Mouse (Mus musculus) liver, adult 2 months (tissue): Measurements from ENCODE around the gene Lrrn2. TPM values are rescaled to one million over a fixed set of nuclear protein-coding genes. Genes with fewer than 3 reads are reported as not detected.

Source experiments
- DNase-seq: peaks from one replicate; pipeline ENCODE4 v3.0.0-alpha.2; 2011; ENCODE audit warnings: low read depth, low spot score; ENCODE audit errors: extremely low read depth
- H3K27ac ChIP-seq: fragments of 200-500 bp; replicated peaks from 2 replicates; pipeline ENCODE4 v1.5.1; 2012; ENCODE audit warnings: low read depth, mild to moderate bottlenecking, control low read depth, inconsistent platforms, low read length; ENCODE audit not compliant: insufficient read depth
- H3K27me3 ChIP-seq: fragments of 200-500 bp; 2 replicates; pipeline ENCODE4 v1.6.1; 2012; ENCODE audit warnings: mild to moderate bottlenecking, moderate library complexity, low read length, inconsistent platforms; ENCODE audit not compliant: control insufficient read depth, insufficient read depth
- H3K36me3 ChIP-seq: fragments of 200-500 bp; 2 replicates; pipeline ENCODE4 v1.6.1; 2012; ENCODE audit warnings: low read length, inconsistent platforms; ENCODE audit not compliant: control insufficient read depth, insufficient read depth
- H3K4me1 ChIP-seq: fragments of 200-500 bp; 2 replicates; pipeline ENCODE4 v1.6.1; 2011; ENCODE audit warnings: low read length; ENCODE audit not compliant: control insufficient read depth, insufficient read depth
- H3K4me3 ChIP-seq: fragments of 200-500 bp; 2 replicates; pipeline ENCODE4 v1.5.1; 2011; ENCODE audit warnings: low read depth, mild to moderate bottlenecking, control low read depth, low read length, moderate library complexity; ENCODE audit not compliant: insufficient read depth
- H3K79me2 ChIP-seq: fragments of 200-500 bp; 2 replicates; pipeline ENCODE4 v1.6.1; 2012; ENCODE audit warnings: inconsistent platforms, mild to moderate bottlenecking, low read length, moderate library complexity; ENCODE audit not compliant: control insufficient read depth, insufficient read depth
- H3K9ac ChIP-seq: fragments of 200-500 bp; 2 replicates; pipeline ENCODE4 v1.6.1; 2012; ENCODE audit warnings: low read depth, mild to moderate bottlenecking, control low read depth, inconsistent platforms, low read length
- CTCF ChIP-seq: fragments of 200-500 bp; IDR thresholded peaks from 2 replicates; pipeline ENCODE4 v1.5.1; 2011; ENCODE audit warnings: low read depth, low read length, control low read depth
- POLR2A ChIP-seq: fragments of 200-500 bp; IDR thresholded peaks from 2 replicates; pipeline ENCODE4 v1.6.1; 2011; ENCODE audit warnings: low read length, control low read depth; ENCODE audit not compliant: insufficient read depth; ENCODE audit errors: extremely low read depth
- WGBS: fragments of 180-500 bp; shearing (Covaris S2); methylation state at CpG from one replicate; pipeline ENCODE4 v1.1.7; 2018; 5-methylcytosine and 5-hydroxymethylcytosine counted together
- polyA plus RNA-seq: library from polyadenylated mRNA; depleted of rRNA; stranded (reverse); fragments of >200 nt; gene quantifications from 2 replicates; pipeline ENCODE4 v1.2.3, GENCODE M21; 2012
- total RNA-seq: library from RNA; depleted of rRNA; stranded (reverse); fragments of >200 nt; gene quantifications from 2 replicates; pipeline ENCODE4 v1.2.3, GENCODE M21; 2014

The Lrrn2 gene
- total and polyA plus RNA-seq, 2 experiments = not detected

DNA sequence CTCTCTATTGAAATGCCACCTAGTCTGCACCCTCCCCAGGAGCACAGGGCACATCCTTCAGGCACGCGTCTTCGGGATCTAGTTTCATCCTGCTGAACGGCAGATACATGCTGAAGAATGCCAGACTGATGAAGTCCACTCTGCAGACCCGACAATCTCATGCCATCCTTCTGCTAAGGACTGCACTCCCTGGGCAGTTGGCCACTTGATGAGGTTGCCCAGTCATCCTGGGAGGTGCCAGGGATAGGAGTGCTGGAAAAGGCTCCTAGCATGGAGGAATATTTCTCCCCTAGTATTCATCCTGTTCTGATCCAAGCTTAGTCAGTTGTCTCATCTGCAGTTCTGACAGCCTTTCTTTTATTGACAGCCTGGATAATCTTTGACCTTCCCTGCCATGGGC lies 20.9 kb downstream of the Lrrn2 start:
- H3K4me3 ChIP-seq = no peak overlapping the region
- H3K4me1 ChIP-seq = no peaks in the 10 kb centered on the region
- H3K27me3 ChIP-seq = no peaks in the 10 kb centered on the region
- TF ChIP-seq CTCF = no peak
- TF ChIP-seq POLR2A = no peak
- WGBS = 85% methylated on average over 5 of the region's 5 CpGs
- no peaks in the 10 kb centered on the region for H3K36me3 ChIP-seq
- H3K27ac ChIP-seq = no peak overlapping the region
- no peak overlapping the region for H3K9ac ChIP-seq
- DNase-seq = no peak
- H3K79me2 ChIP-seq = no peaks in the 10 kb centered on the region

DNA sequence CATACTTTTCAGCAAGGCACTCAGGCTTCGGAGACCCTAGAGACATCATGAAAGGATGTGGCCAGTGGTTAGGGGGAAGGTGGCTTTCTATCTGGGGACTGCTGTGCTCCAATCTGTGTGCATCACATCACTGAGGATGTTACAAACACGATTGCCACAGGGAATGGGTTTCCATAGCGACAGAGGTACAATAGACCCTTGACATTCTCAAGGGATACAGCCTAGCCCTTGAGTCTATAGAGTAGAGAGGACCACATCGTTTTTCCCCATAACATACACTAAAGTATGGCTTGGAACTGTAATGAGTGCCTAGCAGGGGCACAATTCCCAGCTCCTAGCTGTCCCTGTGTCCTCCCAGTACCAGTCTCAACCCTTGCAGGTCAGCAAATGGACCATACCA lies 23.4 kb downstream of the Lrrn2 start:
- 63% methylated on average over 4 of the region's 4 CpGs for WGBS
- H3K27me3 ChIP-seq = no peaks in the 10 kb centered on the region
- no peaks in the 10 kb centered on the region for H3K4me1 ChIP-seq

DNA sequence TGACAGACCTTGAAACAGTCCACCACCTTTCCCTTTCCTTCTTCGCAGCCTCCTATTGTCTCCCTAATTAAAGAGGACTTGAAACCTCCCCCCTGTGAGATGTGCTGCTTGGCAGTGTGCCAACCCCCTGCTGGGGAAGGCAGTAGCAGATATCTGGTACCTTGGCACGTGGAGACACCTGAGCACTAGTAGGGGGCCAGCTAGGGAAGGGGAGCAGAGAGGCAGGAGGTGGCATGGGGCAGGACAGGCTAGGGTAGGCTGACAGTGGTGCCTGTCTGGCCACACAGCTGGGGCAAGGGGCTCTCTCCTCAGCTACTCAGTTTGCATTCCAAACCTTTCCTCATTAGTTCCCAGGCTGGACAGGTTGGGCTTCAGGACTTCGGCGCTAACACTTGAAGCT lies 29.0 kb downstream of the Lrrn2 start:
- 76% methylated on average over 4 of the region's 4 CpGs for WGBS
- no peaks in the 10 kb centered on the region for H3K27me3 ChIP-seq
- H3K4me3 ChIP-seq = no peak overlapping the region
- H3K27ac ChIP-seq = no peak overlapping the region
- H3K9ac ChIP-seq = no peak overlapping the region
- no peak for DNase-seq
- no peak for TF ChIP-seq CTCF
- TF ChIP-seq POLR2A = no peak
- no peaks in the 10 kb centered on the region for H3K79me2 ChIP-seq
- no peaks in the 10 kb centered on the region for H3K36me3 ChIP-seq
- no peaks in the 10 kb centered on the region for H3K4me1 ChIP-seq

More for the DNA sequence above, 23.4 kb downstream of the Lrrn2 start:
- Histone ChIP-seq H3K27ac (no peak overlapping the region), H3K4me3 (no peak overlapping the region), H3K79me2 (no peaks in the 10 kb centered on the region), H3K36me3 (no peaks in the 10 kb centered on the region), H3K9ac (no peak overlapping the region)
- no peak for TF ChIP-seq POLR2A
- TF ChIP-seq CTCF = no peak
- DNase-seq = no peak

- H3K4me1 ChIP-seq = no peaks in the 10 kb centered on the region
- WGBS = 96% methylated on average over 1 of the region's 1 CpGs
- H3K9ac ChIP-seq = no peak overlapping the region
- no peaks in the 10 kb centered on the region for H3K79me2 ChIP-seq
- TF ChIP-seq POLR2A (no peak), CTCF (no peak)
- no peaks in the 10 kb centered on the region for H3K36me3 ChIP-seq
- H3K27me3 ChIP-seq = no peaks in the 10 kb centered on the region
- no peak for DNase-seq
- no peak overlapping the region for H3K4me3 ChIP-seq
- H3K27ac ChIP-seq = no peak overlapping the region
Observed at GRCm38 (mm10) chr1:132909951-132910350, 29.9 kb downstream of the Lrrn2 start.

DNA sequence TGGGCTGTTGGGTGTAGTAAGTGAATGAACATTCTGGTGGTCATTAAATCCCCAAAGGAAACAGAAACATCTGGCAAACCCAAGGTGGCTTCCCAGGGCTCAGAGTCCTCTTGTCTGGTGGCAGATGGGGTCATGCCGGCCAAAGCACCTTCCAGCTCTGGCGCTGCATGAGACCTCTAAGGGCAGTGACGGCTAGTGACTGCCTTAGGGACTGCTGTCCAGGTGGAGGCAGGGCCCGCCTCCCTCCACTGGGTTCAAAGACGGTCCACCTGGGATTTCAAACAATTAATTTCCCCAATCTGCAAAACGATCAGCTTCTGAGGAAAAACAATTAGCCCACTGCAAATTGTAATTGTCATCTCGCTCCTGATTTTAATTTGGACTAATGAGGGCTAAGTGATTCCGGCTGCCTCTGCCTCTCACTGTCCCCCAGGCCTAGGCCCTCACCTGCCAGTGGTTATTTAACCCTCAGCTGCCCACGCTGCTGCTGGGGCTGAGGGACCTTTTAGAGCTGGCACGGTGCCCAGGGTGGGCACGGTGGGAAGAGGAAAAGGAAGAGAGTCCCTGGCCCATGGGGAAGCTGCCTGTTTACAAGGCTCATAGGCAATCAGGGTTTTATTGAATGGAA lies 30.5 kb downstream of the Lrrn2 start:
- TF ChIP-seq POLR2A (no peak), CTCF (no peak)
- Histone ChIP-seq H3K79me2 (no peaks in the 10 kb centered on the region), H3K27me3 (no peaks in the 10 kb centered on the region), H3K36me3 (no peaks in the 10 kb centered on the region), H3K27ac (no peak overlapping the region), H3K4me3 (no peak overlapping the region), H3K4me1 (no peaks in the 10 kb centered on the region), H3K9ac (no peak overlapping the region)
- WGBS = 81% methylated on average over 11 of the region's 11 CpGs
- no peak for DNase-seq

DNA sequence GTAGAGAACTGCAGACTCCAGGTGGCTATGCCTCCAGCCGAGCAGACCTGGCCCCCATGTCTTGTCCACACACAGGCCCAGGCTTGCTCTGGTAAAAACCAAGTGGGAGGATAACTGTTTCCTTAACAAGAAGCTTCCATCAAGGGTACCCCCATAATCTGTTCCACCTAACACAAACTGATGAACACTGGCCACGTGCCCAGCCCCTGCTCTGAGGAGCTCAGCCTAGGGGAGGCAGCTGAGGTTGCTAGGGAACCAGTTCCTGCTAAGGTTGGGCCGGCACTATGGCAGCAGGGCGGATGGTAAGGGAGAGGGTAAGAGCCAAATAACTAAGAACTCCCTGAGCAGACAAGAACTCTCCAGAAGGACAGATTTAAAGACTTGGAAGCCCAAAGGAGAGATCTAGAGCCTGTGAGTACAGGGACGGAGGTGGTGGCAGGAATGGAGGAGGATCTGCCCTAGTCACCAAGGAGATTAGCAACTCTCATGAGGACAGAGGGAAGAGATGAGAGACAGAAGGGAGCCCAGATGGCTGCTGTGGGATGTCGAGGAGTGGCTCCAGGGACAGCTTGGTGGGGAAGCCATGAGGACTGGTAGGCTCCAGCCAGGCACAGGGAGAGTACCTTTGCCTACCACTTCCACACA lies 35.9 kb downstream of the Lrrn2 start:
- WGBS = 64% methylated on average over 6 of the region's 6 CpGs
- no peak for DNase-seq
- no peaks in the 10 kb centered on the region for H3K79me2 ChIP-seq
- no peaks in the 10 kb centered on the region for H3K4me1 ChIP-seq
- no peaks in the 10 kb centered on the region for H3K27me3 ChIP-seq
- no peak overlapping the region for H3K4me3 ChIP-seq
- H3K36me3 ChIP-seq = no peaks in the 10 kb centered on the region
- TF ChIP-seq POLR2A = no peak
- no peak for TF ChIP-seq CTCF
- H3K9ac ChIP-seq = no peak overlapping the region
- H3K27ac ChIP-seq = no peak overlapping the region
